Mouse (Mus musculus) lung, embryonic 16.5 days (tissue): ENCODE data around the gene Lrrc61. TPM values are rescaled to one million over a fixed set of nuclear protein-coding genes. Genes with fewer than 3 reads are reported as not detected.
A peak's percentile ranks its signal among the peaks of the same experiment; 100 is the strongest.

Source experiments
- ATAC-seq: fragments of 200-750 bp; cut with Nextera tagmentation; 2 replicates; pipeline ENCODE4 v1.8.0; 2017; ENCODE audit warnings: low read depth, mild to moderate bottlenecking, moderate library complexity
- H3K27ac ChIP-seq: fragments of 300-500 bp; sonication (generic); 2 replicates; pipeline ENCODE4 v1.5.1; 2014; ENCODE audit warnings: mild to moderate bottlenecking, control low read depth, low read length
- H3K27me3 ChIP-seq: fragments of 300-500 bp; sonication (generic); 2 replicates; pipeline ENCODE4 v1.6.1; 2014; ENCODE audit warnings: low read depth, low read length, mixed read lengths; ENCODE audit not compliant: control insufficient read depth, insufficient read depth
- H3K36me3 ChIP-seq: fragments of 300-500 bp; sonication (generic); 2 replicates; pipeline ENCODE4 v1.6.1; 2014; ENCODE audit warnings: low read length; ENCODE audit not compliant: control insufficient read depth, insufficient read depth
- H3K4me1 ChIP-seq: fragments of 300-500 bp; sonication (generic); replicated peaks from 2 replicates; pipeline ENCODE4 v1.6.1; 2014; ENCODE audit warnings: low read length, mixed read lengths; ENCODE audit not compliant: control insufficient read depth, insufficient read depth
- H3K4me2 ChIP-seq: fragments of 300-500 bp; sonication (generic); 2 replicates; pipeline ENCODE4 v1.6.1; 2014; ENCODE audit warnings: low read depth, low read length, control low read depth
- H3K4me3 ChIP-seq: fragments of 300-500 bp; sonication (generic); 2 replicates; pipeline ENCODE4 v1.5.1; 2014; ENCODE audit warnings: mild to moderate bottlenecking, low read length, control low read depth
- H3K9ac ChIP-seq: fragments of 300-500 bp; sonication (generic); 2 replicates; pipeline ENCODE4 v1.6.1; 2014; ENCODE audit warnings: low read length, control low read depth
- H3K9me3 ChIP-seq: fragments of 300-500 bp; sonication (generic); 2 replicates; pipeline ENCODE4 v1.6.1; 2016; ENCODE audit warnings: low read length; ENCODE audit not compliant: control insufficient read depth
- WGBS: fragments of 180-500 bp; shearing (Covaris S2); extraction: QIAGEN DNeasy Blood & Tissue Kit; methylation state at CpG from one replicate; pipeline ENCODE4 v1.1.7; 2014; 5-methylcytosine and 5-hydroxymethylcytosine counted together
- polyA plus RNA-seq: library from polyadenylated mRNA; unstranded; fragments of >200 nt; fragmentation: Nextera tagmentation; extraction: Ambion mirVana; gene quantifications from 2 replicates; pipeline ENCODE4 v1.2.1, GENCODE M21; 2015

Gene Lrrc61
- polyA plus RNA-seq, 1 experiment from 2014 or later: 8.8 TPM

DNA sequence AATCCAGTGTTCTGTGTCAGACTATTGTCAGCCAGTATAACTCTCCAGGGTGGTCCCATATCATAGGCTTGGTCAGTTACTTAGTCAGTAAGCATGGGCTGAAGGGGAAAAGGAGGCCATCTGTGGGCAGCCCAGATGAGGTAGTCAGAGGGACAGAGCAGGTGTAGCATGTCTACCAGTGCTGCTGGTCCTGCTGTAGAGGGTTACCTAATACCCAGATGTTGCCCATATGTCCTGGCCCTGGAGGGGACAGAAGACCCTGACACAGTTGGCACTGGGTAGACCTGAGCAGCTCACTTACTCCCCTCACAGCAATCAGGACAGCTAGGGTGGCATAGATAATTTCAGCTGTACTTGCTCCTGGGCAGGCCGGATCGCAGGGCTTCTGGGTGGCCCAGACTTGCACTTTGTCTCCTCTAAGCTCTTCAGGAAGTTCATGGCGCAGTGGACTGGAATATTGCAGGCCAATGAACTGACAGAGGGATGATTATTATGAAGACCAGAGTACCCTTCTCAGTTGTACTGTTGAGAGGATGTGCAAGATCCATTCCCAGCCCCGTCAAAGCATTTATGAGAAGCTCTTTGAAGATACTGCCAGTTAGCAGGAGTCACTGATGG lies 11.2 kb downstream of the Lrrc61 start:
- no peaks in the 10 kb centered on the region for H3K36me3 ChIP-seq
- ATAC-seq: no peak
- peaks cover 18% of the 10 kb centered on the region for H3K4me1 ChIP-seq
- no peak overlapping the region for H3K27ac ChIP-seq
- H3K27me3 ChIP-seq: no peaks in the 10 kb centered on the region
- no peak overlapping the region for H3K4me3 ChIP-seq
- H3K9ac ChIP-seq: no peak overlapping the region
- 74% methylated on average over 4 of the region's 4 CpGs for WGBS
- H3K9me3 ChIP-seq: no peaks in the 10 kb centered on the region; the same call in 1 of the 2 replicates
- H3K4me2 ChIP-seq: no peak overlapping the region

DNA sequence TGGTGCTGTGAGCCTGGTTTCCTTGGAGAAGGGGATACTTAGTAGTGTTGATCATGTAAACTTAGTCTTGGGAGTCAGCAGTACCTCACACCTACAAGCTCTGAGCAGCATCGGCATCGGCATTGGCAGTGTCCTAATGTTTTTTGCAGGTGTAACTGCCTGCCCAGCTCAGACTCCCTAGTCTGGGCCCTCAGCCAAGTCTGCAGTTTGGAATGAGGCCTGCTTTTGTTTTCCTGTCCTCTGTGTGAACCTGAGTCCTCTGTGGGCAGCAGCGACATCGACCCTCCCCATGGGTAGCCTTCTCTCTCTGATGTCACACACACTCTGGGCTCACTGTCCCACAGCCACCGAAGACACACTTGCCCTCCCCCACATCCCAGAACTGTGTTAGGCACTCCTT lies 11.7 kb downstream of the Lrrc61 start:
- 13% methylated on average over 5 of the region's 5 CpGs for WGBS
- H3K9me3 ChIP-seq: no peaks in the 10 kb centered on the region; the same call in 1 of the 2 replicates

DNA sequence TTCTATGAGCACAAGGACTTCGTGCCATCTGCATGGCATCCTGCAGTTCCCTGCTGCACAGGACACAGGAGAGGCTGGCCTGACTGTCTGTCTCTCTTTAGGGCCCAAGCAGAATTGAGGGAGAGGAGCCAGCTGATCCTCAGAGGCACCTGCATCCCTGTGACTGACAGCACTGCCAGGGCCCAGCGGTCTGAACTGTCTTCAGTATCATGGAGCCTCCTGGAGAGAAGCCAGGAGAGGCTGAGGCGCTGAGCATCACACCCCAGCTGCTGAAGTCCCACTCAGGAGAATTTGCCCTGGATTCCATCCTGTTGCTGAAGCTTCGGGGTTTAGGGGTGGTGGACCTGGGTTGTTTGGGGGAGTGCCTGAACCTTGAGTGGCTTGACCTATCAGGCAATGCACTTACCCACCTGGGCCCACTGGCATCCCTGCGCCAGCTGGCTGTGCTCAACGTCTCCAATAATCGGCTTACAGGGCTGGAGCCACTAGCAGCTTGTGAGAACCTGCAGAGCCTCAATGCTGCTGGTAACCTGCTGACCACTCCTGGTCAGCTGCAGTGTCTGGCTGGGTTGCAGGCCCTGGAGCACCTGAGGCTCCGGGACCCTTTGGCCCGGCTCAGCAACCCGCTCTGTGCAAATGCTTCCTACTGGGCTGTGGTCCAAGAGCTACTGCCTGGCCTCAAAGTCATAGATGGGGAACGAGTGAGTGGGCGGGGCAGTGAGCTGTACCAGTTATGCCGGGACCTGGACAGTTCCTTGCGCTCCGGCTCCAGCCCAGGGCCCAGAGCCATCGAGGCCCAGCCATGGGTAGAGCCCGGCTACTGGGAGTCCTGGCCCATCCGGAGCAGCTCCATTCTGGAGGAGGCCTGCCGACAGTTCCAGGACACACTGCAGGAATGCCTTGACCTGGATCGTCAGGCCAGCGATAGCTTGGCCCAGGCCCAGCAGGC lies 13.7 kb downstream of the Lrrc61 start:
- Histone ChIP-seq H3K27ac (peak overlapping the region; percentile 20), H3K9ac (0 out of 2 replicates have a peak overlapping the region, but pooled peaks have one; percentile 37), H3K4me3 (no peak overlapping the region), H3K27me3 (no peaks in the 10 kb centered on the region), H3K9me3 (no peaks in the 10 kb centered on the region; the same call in 1 of the 2 replicates), H3K4me2 (peak overlapping the region; percentile 28; the same call in 1 of the 2 replicates), H3K4me1 (peaks cover 30% of the 10 kb centered on the region), H3K36me3 (no peaks in the 10 kb centered on the region)
- ATAC-seq: peak; percentile 32
- 54% methylated on average over 21 of the region's 21 CpGs for WGBS

More for the DNA sequence above, 11.7 kb downstream of the Lrrc61 start:
- ATAC-seq: peak; percentile 57
- H3K36me3 ChIP-seq: no peaks in the 10 kb centered on the region
- peaks cover 19% of the 10 kb centered on the region for H3K4me1 ChIP-seq
- H3K27me3 ChIP-seq: no peaks in the 10 kb centered on the region
- H3K4me3 ChIP-seq: no peak overlapping the region
- no peak overlapping the region for H3K27ac ChIP-seq
- no peak overlapping the region for H3K9ac ChIP-seq
- no peak overlapping the region for H3K4me2 ChIP-seq

DNA sequence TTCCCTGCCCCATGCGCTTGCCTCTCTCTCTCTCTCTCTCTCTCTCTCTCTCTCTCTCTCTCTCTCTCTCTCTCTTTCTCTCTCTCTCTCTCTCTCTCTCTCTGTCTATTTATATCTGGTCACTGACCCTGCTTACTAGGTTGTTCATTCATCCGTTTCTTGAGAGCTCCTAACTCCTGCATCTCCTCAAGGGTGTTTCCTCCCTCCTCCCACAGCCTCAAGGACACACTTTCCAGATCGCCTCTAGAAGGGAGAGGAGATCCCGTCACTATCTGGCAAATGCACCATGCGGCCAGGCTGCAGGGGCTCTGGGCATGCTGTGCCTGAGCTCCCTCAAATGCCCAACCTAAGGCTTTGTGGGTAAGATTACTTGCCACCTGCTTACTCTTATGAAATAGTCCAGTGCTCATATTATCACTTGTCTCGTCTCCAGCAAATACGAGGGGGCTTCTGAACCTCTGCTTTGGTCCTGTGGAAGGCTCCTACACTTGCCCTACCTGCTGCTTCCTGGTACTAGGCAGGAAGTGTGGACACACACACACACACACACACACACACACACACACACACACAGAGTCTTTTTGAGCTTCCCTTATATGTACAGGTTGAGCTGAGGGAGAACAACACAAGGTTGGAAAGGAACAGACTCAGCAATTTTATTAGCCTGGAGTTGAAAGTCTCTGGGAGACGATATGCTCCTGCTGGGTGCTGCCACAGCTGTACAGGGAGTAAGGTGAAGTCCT lies 14.6 kb downstream of the Lrrc61 start:
- H3K27ac ChIP-seq: no peak overlapping the region

DNA sequence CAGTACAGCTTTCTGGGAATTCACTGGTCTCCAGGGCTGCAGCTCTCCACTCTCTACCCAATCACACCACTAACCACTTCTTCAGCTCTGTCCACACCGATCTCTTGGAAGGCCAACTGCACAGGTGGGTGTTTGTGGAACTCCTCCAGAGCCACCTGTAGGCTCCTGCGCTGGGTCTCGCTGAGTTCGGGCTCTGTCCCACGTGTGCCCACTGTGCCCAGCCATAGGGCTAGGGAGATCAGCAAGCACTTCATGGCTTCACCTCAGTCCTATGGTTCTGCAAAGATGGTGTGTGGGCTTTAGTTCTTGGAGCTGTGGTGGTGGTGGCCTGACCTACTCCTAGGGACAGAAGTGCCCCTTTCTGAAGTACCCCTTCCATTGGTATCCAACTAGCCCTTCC lies 17.4 kb downstream of the Lrrc61 start:
- Histone ChIP-seq H3K27ac (peak overlapping the region; percentile 76), H3K4me3 (peak overlapping the region; percentile 36), H3K27me3 (no peaks in the 10 kb centered on the region), H3K9ac (peak overlapping the region; percentile 43), H3K4me2 (peak overlapping the region; percentile 57), H3K4me1 (peaks cover 21% of the 10 kb centered on the region), H3K9me3 (no peaks in the 10 kb centered on the region; the same call in 1 of the 2 replicates), H3K36me3 (no peaks in the 10 kb centered on the region)
- no peak for ATAC-seq
- WGBS: 86% methylated on average over 5 of the region's 5 CpGs

More for the DNA sequence above, 14.6 kb downstream of the Lrrc61 start:
- no peak for ATAC-seq
- Histone ChIP-seq H3K4me2 (no peak overlapping the region), H3K4me3 (no peak overlapping the region), H3K9ac (no peak overlapping the region), H3K9me3 (no peaks in the 10 kb centered on the region; the same call in 1 of the 2 replicates), H3K36me3 (no peaks in the 10 kb centered on the region), H3K4me1 (peaks cover 30% of the 10 kb centered on the region), H3K27me3 (no peaks in the 10 kb centered on the region)
- WGBS: 69% methylated on average over 8 of the region's 8 CpGs

DNA sequence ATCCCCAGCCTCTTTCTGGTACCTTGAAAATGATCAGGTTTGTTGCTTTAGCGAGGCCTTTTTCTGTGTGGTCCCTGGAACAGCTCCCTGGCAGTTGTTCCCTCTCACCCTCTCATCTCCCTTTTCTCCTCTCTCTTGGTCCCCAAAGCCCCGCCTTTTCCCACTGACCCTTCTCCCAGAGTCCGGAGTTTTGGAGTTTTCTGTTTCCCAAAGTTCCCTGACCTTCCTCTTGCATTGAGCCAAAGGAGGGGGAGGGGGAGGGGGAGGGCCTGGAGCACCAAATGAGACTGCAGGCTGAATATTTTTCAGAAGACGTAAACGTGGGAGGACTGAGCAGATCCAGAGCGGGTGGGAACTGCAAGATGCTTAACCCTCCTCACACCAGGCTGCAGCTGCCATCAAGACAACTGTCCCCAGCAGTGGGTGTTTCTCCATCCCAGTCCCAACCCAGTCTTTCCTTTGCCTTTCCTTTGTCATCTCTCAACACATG lies 18.0 kb downstream of the Lrrc61 start, which contains the start of gene Rarres2:
TSS of gene Rarres2 (minus strand) at position 218 of the 490 bp plus-strand sequence.
- WGBS: 12% methylated on average over 6 of the region's 6 CpGs

DNA sequence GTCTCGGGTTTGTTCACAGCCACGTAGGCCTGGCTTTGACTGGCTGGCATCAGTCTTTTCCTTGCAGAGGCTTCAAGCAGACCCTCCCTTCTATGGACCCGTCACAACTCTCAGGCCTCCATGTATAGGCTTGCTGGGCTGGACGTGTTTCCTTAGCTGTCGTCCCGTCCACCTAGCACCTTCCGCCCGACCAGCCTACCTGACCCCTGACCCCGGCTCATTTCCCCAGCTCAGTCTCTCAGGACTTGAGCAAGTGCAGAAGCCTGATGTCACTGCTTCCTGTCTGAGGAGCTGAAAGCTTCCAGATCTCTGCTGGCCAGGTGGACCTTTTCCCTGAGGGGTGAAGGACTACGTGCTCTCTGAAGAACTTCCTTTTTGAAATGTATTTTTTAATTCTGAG lies 18.7 kb downstream of the Lrrc61 start:
- Histone ChIP-seq H3K4me3 (no peak overlapping the region), H3K4me1 (peaks cover 20% of the 10 kb centered on the region), H3K36me3 (no peaks in the 10 kb centered on the region), H3K27ac (peak overlapping the region; percentile 64), H3K9me3 (no peaks in the 10 kb centered on the region; the same call in 1 of the 2 replicates), H3K9ac (no peak overlapping the region; the same call in 1 of the 2 replicates), H3K4me2 (no peak overlapping the region), H3K27me3 (no peaks in the 10 kb centered on the region)
- no peak for ATAC-seq
- WGBS: 42% methylated on average over 10 of the region's 10 CpGs

More for the DNA sequence above, 18.0 kb downstream of the Lrrc61 start, which contains the start of gene Rarres2:
- H3K4me2 ChIP-seq: peak within 1 kb of the TSS; percentile 57
- H3K27ac ChIP-seq: peak within 1 kb of the TSS; percentile 76
- H3K27me3 ChIP-seq: no peaks in the 10 kb centered on the region
- ATAC-seq: peak; percentile 88
- peaks cover 21% of the 10 kb centered on the region for H3K4me1 ChIP-seq
- H3K36me3 ChIP-seq: no peaks in the 10 kb centered on the region
- peak within 1 kb of the TSS; percentile 36 for H3K4me3 ChIP-seq
- peak within 1 kb of the TSS; percentile 43 for H3K9ac ChIP-seq
- H3K9me3 ChIP-seq: no peaks in the 10 kb centered on the region; the same call in 1 of the 2 replicates

DNA sequence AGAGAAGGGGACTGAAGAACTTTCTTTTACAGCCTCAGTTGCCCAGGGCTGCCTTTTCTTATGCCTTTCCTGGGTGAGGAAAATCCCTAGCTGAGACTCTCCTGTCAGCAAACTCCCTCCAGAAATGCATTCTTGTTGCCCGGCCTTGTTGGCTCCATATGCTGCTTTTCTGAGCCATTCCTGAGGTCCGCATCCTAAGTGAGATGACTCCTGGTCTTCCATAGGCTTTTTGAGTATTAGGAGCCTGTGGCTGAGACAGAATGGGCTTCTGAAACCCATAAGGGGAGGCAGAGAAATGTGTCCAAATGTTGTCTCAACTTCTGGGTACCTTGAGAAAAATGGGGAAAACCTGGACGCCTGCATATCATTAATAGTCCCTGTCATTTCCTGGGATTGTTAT lies 19.4 kb downstream of the Lrrc61 start:
- Histone ChIP-seq H3K36me3 (no peaks in the 10 kb centered on the region), H3K27me3 (no peaks in the 10 kb centered on the region), H3K4me2 (no peak overlapping the region), H3K27ac (no peak overlapping the region), H3K4me3 (no peak overlapping the region), H3K9me3 (no peaks in the 10 kb centered on the region; the same call in 1 of the 2 replicates), H3K4me1 (peaks cover 17% of the 10 kb centered on the region; the same call in 1 of the 2 replicates), H3K9ac (no peak overlapping the region)
- 62% methylated on average over 3 of the region's 3 CpGs for whole genome bisulfite sequencing
- ATAC-seq: no peak
